Mouse (Mus musculus): ENCODE results near the gene Kcnv2. TPM values are rescaled to one million over a fixed set of nuclear protein-coding genes. Genes with fewer than 3 reads are reported as not detected.

The Kcnv2 gene
- polyA plus RNA-seq, 1 experiment from 2014 or later: not detected

GRCm38 (mm10) chr19:27366113-27366746, 43.8 kb downstream of the Kcnv2 start:
- H3K4me3 ChIP-seq (replicated peaks): no peak overlapping the region
- ATAC-seq (ENCODE audit: insufficient number of reproducible peaks, insufficient read depth, low FRiP score, low TSS enrichment, low read depth): no peak

GRCm38 (mm10) chr19:27369461-27370135, 47.2 kb downstream of the Kcnv2 start:
- Histone ChIP-seq H3K4me3 (replicated peaks) (no peak overlapping the region), H3K4me1 (replicated peaks) (peaks cover 2% of the 10 kb centered on the region; the same call in 1 of the 2 replicates), H3K4me2 (no peak overlapping the region), H3K27me3 (no peaks in the 10 kb centered on the region), H3K9me3 (no peaks in the 10 kb centered on the region), H3K9ac (replicated peaks) (no peak overlapping the region), H3K36me3 (no peaks in the 10 kb centered on the region), H3K27ac (no peak overlapping the region)
- ATAC-seq (ENCODE audit: insufficient number of reproducible peaks, insufficient read depth, low FRiP score, low TSS enrichment, low read depth): no peak
- 86% methylated on average over 3 of the region's 3 CpGs for WGBS

More at GRCm38 (mm10) chr19:27366113-27366746, 43.8 kb downstream of the Kcnv2 start:
- Histone ChIP-seq H3K9me3 (no peaks in the 10 kb centered on the region), H3K27me3 (no peaks in the 10 kb centered on the region), H3K4me2 (no peak overlapping the region), H3K27ac (no peak overlapping the region), H3K9ac (replicated peaks) (no peak overlapping the region), H3K36me3 (no peaks in the 10 kb centered on the region), H3K4me1 (replicated peaks) (peaks cover 6% of the 10 kb centered on the region; the same call in 1 of the 2 replicates)
- 76% methylated on average over 10 of the region's 10 CpGs for WGBS

- H3K36me3 ChIP-seq: no peaks in the 10 kb centered on the region
- no peak overlapping the region for H3K4me3 ChIP-seq (replicated peaks)
These were observed 47.8 kb downstream of the Kcnv2 start for GRCm38 (mm10) chr19:27370174-27370573.

GRCm38 (mm10) chr19:27370784-27371183, 48.4 kb downstream of the Kcnv2 start:
- H3K9me3 ChIP-seq: no peaks in the 10 kb centered on the region
- no peak overlapping the region for H3K4me3 ChIP-seq (replicated peaks)
- H3K4me2 ChIP-seq: no peak overlapping the region
- no peak for ATAC-seq (ENCODE audit: insufficient number of reproducible peaks, insufficient read depth, low FRiP score, low TSS enrichment, low read depth)
- H3K9ac ChIP-seq (replicated peaks): no peak overlapping the region
- H3K4me1 ChIP-seq (replicated peaks): no peaks in the 10 kb centered on the region
- no peak overlapping the region for H3K27ac ChIP-seq
- H3K27me3 ChIP-seq: no peaks in the 10 kb centered on the region
- H3K36me3 ChIP-seq: no peaks in the 10 kb centered on the region
- 92% methylated on average over 2 of the region's 2 CpGs for WGBS

More at GRCm38 (mm10) chr19:27370174-27370573, 47.8 kb downstream of the Kcnv2 start:
- H3K4me2 ChIP-seq: no peak overlapping the region
- H3K9ac ChIP-seq (replicated peaks): no peak overlapping the region
- no peak overlapping the region for H3K27ac ChIP-seq
- ATAC-seq (ENCODE audit: insufficient number of reproducible peaks, insufficient read depth, low FRiP score, low TSS enrichment, low read depth): no peak
- H3K4me1 ChIP-seq (replicated peaks): no peaks in the 10 kb centered on the region
- no peaks in the 10 kb centered on the region for H3K27me3 ChIP-seq
- H3K9me3 ChIP-seq: no peaks in the 10 kb centered on the region
- 84% methylated on average over 2 of the region's 2 CpGs for WGBS

GRCm38 (mm10) chr19:27379712-27380401, 57.5 kb downstream of the Kcnv2 start:
- no peak overlapping the region for H3K4me2 ChIP-seq
- H3K4me1 ChIP-seq (replicated peaks): peaks cover 22% of the 10 kb centered on the region
- peak; percentile 93 for ATAC-seq (ENCODE audit: insufficient number of reproducible peaks, insufficient read depth, low FRiP score, low TSS enrichment, low read depth)
- H3K27me3 ChIP-seq: no peaks in the 10 kb centered on the region
- WGBS: 40% methylated on average over 2 of the region's 2 CpGs
- no peak overlapping the region for H3K4me3 ChIP-seq (replicated peaks)
- 0 out of 2 replicates have a peak, but pooled peaks cover 4% of the 10 kb centered on the region for H3K9me3 ChIP-seq
- H3K9ac ChIP-seq (replicated peaks): no peak overlapping the region
- H3K27ac ChIP-seq: peak overlapping the region; percentile 80
- H3K36me3 ChIP-seq: peaks cover 3% of the 10 kb centered on the region; the same call in 1 of the 2 replicates

- H3K27ac ChIP-seq: no peak overlapping the region
- no peaks in the 10 kb centered on the region for H3K27me3 ChIP-seq
- peaks cover 25% of the 10 kb centered on the region for H3K36me3 ChIP-seq
- H3K9ac ChIP-seq (replicated peaks): no peak overlapping the region
- no peak overlapping the region for H3K4me2 ChIP-seq
- H3K4me3 ChIP-seq (replicated peaks): no peak overlapping the region
- peaks cover 22% of the 10 kb centered on the region for H3K4me1 ChIP-seq (replicated peaks)
- 76% methylated on average over 1 of the region's 1 CpGs for WGBS
- no peak for ATAC-seq (ENCODE audit: insufficient number of reproducible peaks, insufficient read depth, low FRiP score, low TSS enrichment, low read depth)
- H3K9me3 ChIP-seq: 0 out of 2 replicates have a peak, but pooled peaks cover 2% of the 10 kb centered on the region
These were observed 59.7 kb downstream of the Kcnv2 start for GRCm38 (mm10) chr19:27382131-27382530.

GRCm38 (mm10) chr19:27383266-27383665, 60.9 kb downstream of the Kcnv2 start:
- WGBS: 90% methylated on average over 5 of the region's 5 CpGs
- no peaks in the 10 kb centered on the region for H3K9me3 ChIP-seq

GRCm38 (mm10) chr19:27385304-27385703, 62.9 kb downstream of the Kcnv2 start:
- Histone ChIP-seq H3K4me2 (no peak overlapping the region), H3K9me3 (no peaks in the 10 kb centered on the region), H3K9ac (replicated peaks) (no peak overlapping the region), H3K4me3 (replicated peaks) (no peak overlapping the region), H3K27me3 (no peaks in the 10 kb centered on the region), H3K27ac (no peak overlapping the region), H3K36me3 (peaks cover 56% of the 10 kb centered on the region), H3K4me1 (replicated peaks) (peaks cover 7% of the 10 kb centered on the region)
- no peak for ATAC-seq (ENCODE audit: insufficient number of reproducible peaks, insufficient read depth, low FRiP score, low TSS enrichment, low read depth)

More at GRCm38 (mm10) chr19:27383266-27383665, 60.9 kb downstream of the Kcnv2 start:
- Histone ChIP-seq H3K27ac (no peak overlapping the region), H3K9ac (replicated peaks) (no peak overlapping the region), H3K27me3 (no peaks in the 10 kb centered on the region), H3K4me1 (replicated peaks) (peaks cover 22% of the 10 kb centered on the region), H3K4me2 (no peak overlapping the region), H3K4me3 (replicated peaks) (no peak overlapping the region), H3K36me3 (peaks cover 36% of the 10 kb centered on the region)
- ATAC-seq (ENCODE audit: insufficient number of reproducible peaks, insufficient read depth, low FRiP score, low TSS enrichment, low read depth): no peak

Other genes starting within 250 kb of the Kcnv2 start
- 3.4 and 3.8 TPM in 2 replicates for gene Vldlr, start 106.1 kb upstream of the Kcnv2 start, polyA plus RNA-seq (2016; fragmentation: Nextera tagmentation; extraction: Ambion mirVana)
- gene Pum3, start 107.2 kb downstream of the Kcnv2 start, polyA plus RNA-seq (2016; fragmentation: Nextera tagmentation; extraction: Ambion mirVana): 86.8 and 95.5 TPM in 2 replicates